Mouse (Mus musculus): ENCODE results near the gene Pick1.

- TF ChIP-seq POLR2A (IDR thresholded peaks at IDR 0.05; ENCODE audit: low read depth, low read length) (no peak), CTCF (IDR thresholded peaks at IDR 0.05; ENCODE audit: borderline replicate concordance, insufficient read depth, low read length) (no peak)
Measured at GRCm38 (mm10) chr15:79213591-79213990, 15.4 kb upstream of the Pick1 start.

All from embryonic fibroblast, embryonic 13.5 days (primary cell).